Mouse (Mus musculus): ENCODE data around the gene Dnah10.

GRCm38 (mm10) chr5:124879251-124879650 is 154.4 kb downstream of the Dnah10 start:
- TF ChIP-seq CEBPB (IDR thresholded peaks at IDR 0.05; ENCODE audit: low read depth) (no peak), CTCF (IDR thresholded peaks at IDR 0.05; ENCODE audit: control insufficient read depth, insufficient read depth, insufficient read length) (no peak), MAX (IDR thresholded peaks at IDR 0.05) (no peak), USF1 (IDR thresholded peaks at IDR 0.05; ENCODE audit: low read depth) (no peak), MYOG (IDR thresholded peaks at IDR 0.05; ENCODE audit: control insufficient read depth, extremely low read depth, insufficient read length) (no peak), MYOD1 (IDR thresholded peaks at IDR 0.05; ENCODE audit: control insufficient read depth, insufficient read length, low read depth) (peak; percentile 90), FOSL1 (IDR thresholded peaks at IDR 0.05; ENCODE audit: insufficient read depth, low read length, poor library complexity, severe bottlenecking) (no peak)
